Mouse (Mus musculus): ENCODE measurements around the gene Usp30. TPM values are rescaled to one million over a fixed set of nuclear protein-coding genes. Genes with fewer than 3 reads are reported as not detected.

Gene Usp30
- total and polyA plus RNA-seq, 3 experiments: 12.8 to 21.1 TPM; not detected in 1

- Histone ChIP-seq H3K4me3 (ENCODE audit: control insufficient read depth in 1 of 2, insufficient read depth in 1 of 2, low read depth in 2 of 2, low read length in 2 of 2) (no peak overlapping the region), H3K27ac (ENCODE audit: control insufficient read depth, low read depth, low read length) (no peak overlapping the region), H3K36me3 (ENCODE audit: control insufficient read depth in 1 of 2, insufficient read depth in 2 of 2, low read length in 2 of 2) (no peaks in the 10 kb centered on the region), H3K4me1 (ENCODE audit: control insufficient read depth in 1 of 2, insufficient read depth in 2 of 2, low read length in 2 of 2) (no peaks in the 10 kb centered on the region), H3K79me2 (ENCODE audit: control insufficient read depth, insufficient read depth, low read length, poor library complexity) (no peaks in the 10 kb centered on the region), H3K9ac (ENCODE audit: control insufficient read depth, low read depth, low read length, poor library complexity, severe bottlenecking) (no peak overlapping the region), H3K27me3 (ENCODE audit: control insufficient read depth in 1 of 2, insufficient read depth in 2 of 2, low read length in 2 of 2) (no peaks in the 10 kb centered on the region), H3K9me3 (replicated peaks; ENCODE audit: insufficient read depth, low read length) (no peaks in the 10 kb centered on the region)
- DNase-seq (ENCODE audit: low read depth, low spot score): no peak
- TF ChIP-seq ZMIZ1 (IDR thresholded peaks at IDR 0.05; ENCODE audit: low read depth, low read length): no peak
- no peak for TF ChIP-seq TBP (IDR thresholded peaks at IDR 0.05; ENCODE audit: low read depth, low read length)
- TF ChIP-seq MXI1 (IDR thresholded peaks at IDR 0.05; ENCODE audit: low read depth, low read length): no peak
- TF ChIP-seq ZNF384 (IDR thresholded peaks at IDR 0.05; ENCODE audit: low read depth, low read length): no peak
- no peak for TF ChIP-seq GATA1 (IDR thresholded peaks at IDR 0.05; ENCODE audit: low read depth, low read length)
- TF ChIP-seq CTCF (IDR thresholded peaks at IDR 0.05 in 2 of 3, conservative IDR thresholded peaks at IDR 0.05 in 1 of 3; ENCODE audit: control insufficient read depth in 1 of 3, insufficient read depth in 1 of 3, low read depth in 2 of 3, low read length in 3 of 3, poor library complexity in 1 of 3, severe bottlenecking in 1 of 3): peak in 1 of 3 experiments; percentile 16; a peak in 1 of 6 replicates
- no peak for TF ChIP-seq MAFK (IDR thresholded peaks at IDR 0.05; ENCODE audit: borderline replicate concordance, low read depth, low read length)
Measured at GRCm38 (mm10) chr5:114030652-114031051, 34.6 kb upstream of the Usp30 start.

- Histone ChIP-seq H3K27ac (ENCODE audit: control insufficient read depth, low read depth, low read length) (no peak overlapping the region), H3K27me3 (ENCODE audit: control insufficient read depth in 1 of 2, insufficient read depth in 2 of 2, low read length in 2 of 2) (no peaks in the 10 kb centered on the region), H3K9me3 (replicated peaks; ENCODE audit: insufficient read depth, low read length) (no peaks in the 10 kb centered on the region), H3K4me1 (ENCODE audit: control insufficient read depth in 1 of 2, insufficient read depth in 2 of 2, low read length in 2 of 2) (no peaks in the 10 kb centered on the region), H3K36me3 (ENCODE audit: control insufficient read depth in 1 of 2, insufficient read depth in 2 of 2, low read length in 2 of 2) (no peaks in the 10 kb centered on the region), H3K9ac (ENCODE audit: control insufficient read depth, low read depth, low read length, poor library complexity, severe bottlenecking) (no peak overlapping the region), H3K4me3 (ENCODE audit: control insufficient read depth in 1 of 2, insufficient read depth in 1 of 2, low read depth in 2 of 2, low read length in 2 of 2) (no peak overlapping the region), H3K79me2 (ENCODE audit: control insufficient read depth, insufficient read depth, low read length, poor library complexity) (no peaks in the 10 kb centered on the region)
- TF ChIP-seq ZMIZ1 (IDR thresholded peaks at IDR 0.05; ENCODE audit: low read depth, low read length): no peak
- TF ChIP-seq USF2 (IDR thresholded peaks at IDR 0.05; ENCODE audit: borderline replicate concordance in 1 of 2, insufficient read depth in 1 of 2, low read depth in 1 of 2, low read length in 2 of 2): no peak
- no peak for TF ChIP-seq ZC3H11A (IDR thresholded peaks at IDR 0.05; ENCODE audit: low read depth, low read length)
- TF ChIP-seq E2F4 (IDR thresholded peaks at IDR 0.05; ENCODE audit: borderline replicate concordance, low read depth, low read length): no peak
- TF ChIP-seq GABPA (IDR thresholded peaks at IDR 0.05; ENCODE audit: low read depth, low read length): no peak
- TF ChIP-seq ZKSCAN1 (IDR thresholded peaks at IDR 0.05; ENCODE audit: low read depth, low read length): no peak
- DNase-seq (ENCODE audit: low read depth, low spot score): no peak
Measured at GRCm38 (mm10) chr5:114032161-114032763, 33.0 kb upstream of the Usp30 start.

GRCm38 (mm10) chr5:114034393-114034792, 30.9 kb upstream of the Usp30 start:
- no peaks in the 10 kb centered on the region for H3K36me3 ChIP-seq (ENCODE audit: control insufficient read depth in 1 of 2, insufficient read depth in 2 of 2, low read length in 2 of 2)
- no peaks in the 10 kb centered on the region for H3K9me3 ChIP-seq (replicated peaks; ENCODE audit: insufficient read depth, low read length)
- H3K4me3 ChIP-seq (ENCODE audit: control insufficient read depth in 1 of 2, insufficient read depth in 1 of 2, low read depth in 2 of 2, low read length in 2 of 2): no peak overlapping the region
- no peak for TF ChIP-seq MYC (IDR thresholded peaks at IDR 0.05; ENCODE audit: low read depth, low read length)
- no peaks in the 10 kb centered on the region for H3K79me2 ChIP-seq (ENCODE audit: control insufficient read depth, insufficient read depth, low read length, poor library complexity)
- no peak overlapping the region for H3K27ac ChIP-seq (ENCODE audit: control insufficient read depth, low read depth, low read length)
- no peak for DNase-seq (ENCODE audit: low read depth, low spot score)
- no peaks in the 10 kb centered on the region for H3K4me1 ChIP-seq (ENCODE audit: control insufficient read depth in 1 of 2, insufficient read depth in 2 of 2, low read length in 2 of 2)
- no peak overlapping the region for H3K9ac ChIP-seq (ENCODE audit: control insufficient read depth, low read depth, low read length, poor library complexity, severe bottlenecking)
- no peaks in the 10 kb centered on the region for H3K27me3 ChIP-seq (ENCODE audit: control insufficient read depth in 1 of 2, insufficient read depth in 2 of 2, low read length in 2 of 2)

Data from MEL (cell line).